Mouse (Mus musculus) erythroblast, embryonic 14.5 days (primary cell): ENCODE measurements around the gene Gm28035.

Source experiments
- GATA1 ChIP-seq: IDR thresholded peaks from 2 replicates; pipeline ENCODE4 v1.6.1; 2012; ENCODE audit warnings: low read length, inconsistent platforms, mixed read lengths
- TAL1 ChIP-seq: IDR thresholded peaks from 3 replicates; pipeline ENCODE4 v1.6.1; 2012; ENCODE audit warnings: low read length, inconsistent platforms, mixed read lengths

GRCm38 (mm10) chr2:30299966-30300365 lies 59.6 kb downstream of the Gm28035 start:
- no peak for TF ChIP-seq GATA1
- no peak for TF ChIP-seq TAL1
